Mouse (Mus musculus): ENCODE measurements around the gene Apoa5.

Gene Apoa5

DNA sequence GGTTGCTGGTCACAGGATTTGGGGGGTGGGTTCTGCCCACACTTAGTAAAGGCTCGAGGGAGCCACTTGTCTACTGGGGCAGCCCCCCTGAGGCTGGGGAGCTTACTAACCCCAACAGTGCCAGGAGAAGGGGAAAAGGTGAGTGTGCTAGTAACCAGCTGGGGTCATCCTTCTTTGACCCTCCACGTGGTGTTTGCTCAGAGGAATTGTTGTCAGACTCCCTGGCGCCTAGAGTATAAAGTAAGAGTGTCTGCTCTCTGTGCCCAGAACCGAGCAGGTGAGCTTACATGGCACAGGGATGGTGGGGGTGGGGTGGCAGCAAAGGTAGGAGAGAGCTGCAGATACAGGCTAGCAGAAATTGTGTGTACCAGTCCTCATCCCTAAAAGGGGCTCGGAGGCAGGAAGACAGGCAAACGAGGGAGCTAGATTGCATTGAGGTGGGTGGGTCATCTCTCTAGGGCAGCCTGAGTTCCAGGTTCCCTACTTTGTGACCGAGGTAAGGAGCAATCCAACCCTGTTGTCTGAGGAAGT lies at the start of gene Apoa5:
Gene Apoa5 (plus strand): TSS at position 291 of the 531 bp plus-strand sequence.
- in situ Hi-C loops (cut with MboI, MseI), result no loop called here

DNA sequence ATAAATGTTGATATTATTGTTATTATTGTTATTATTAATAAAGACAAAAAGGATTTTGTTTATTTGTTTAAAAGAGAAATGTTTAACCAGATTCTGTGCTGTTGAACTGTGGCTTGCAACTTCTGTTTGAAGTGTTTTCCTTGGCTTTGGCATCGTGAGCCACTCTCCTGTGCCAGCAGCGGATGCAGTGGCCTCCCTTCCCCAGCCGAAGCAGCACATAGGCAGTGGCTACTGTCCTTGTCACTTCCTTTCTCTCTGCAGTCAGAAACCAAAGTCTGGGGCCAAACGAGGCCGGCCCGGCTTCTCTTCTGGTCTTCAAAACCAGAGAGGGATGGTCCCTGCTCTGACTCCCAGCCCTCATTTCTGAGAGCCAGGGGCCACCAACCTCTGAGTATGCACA lies 45.3 kb upstream of the Apoa5 start:
- in situ Hi-C loops (cut with MboI, MseI), result no loop called here

DNA sequence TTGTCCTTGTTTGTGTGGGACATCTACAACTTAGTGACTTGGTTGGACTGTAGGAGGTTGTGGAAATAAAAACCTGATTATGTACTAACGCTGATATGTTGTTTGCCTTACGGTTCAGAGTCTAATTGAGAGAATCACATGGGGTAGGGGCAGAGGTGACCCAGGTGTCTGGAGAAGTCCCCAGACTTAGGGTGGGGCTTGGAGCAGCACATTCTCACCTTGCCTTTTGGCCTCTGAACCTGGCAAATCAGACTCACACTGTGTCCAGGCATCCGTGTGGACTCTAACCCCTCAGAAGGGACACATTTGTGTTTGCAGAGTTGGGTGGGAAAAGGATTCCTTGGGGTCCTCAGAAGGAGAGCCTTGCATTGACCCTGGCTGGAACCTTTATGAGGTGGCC lies 44.3 kb upstream of the Apoa5 start:
- in situ Hi-C loops (cut with MboI, MseI), result no loop called here

GRCm38 (mm10) chr9:46224945-46225660 lies 43.3 kb upstream of the Apoa5 start:
- in situ Hi-C loops (cut with MboI, MseI), result no loop called here

GRCm38 (mm10) chr9:46227064-46227614 lies 41.3 kb upstream of the Apoa5 start:
- in situ Hi-C loops (cut with MboI, MseI), result no loop called here

GRCm38 (mm10) chr9:46228491-46228890 lies 39.9 kb upstream of the Apoa5 start, which contains the start of gene Apoa1:
Apoa1 (plus strand) TSS chr9:46228580.
- in situ Hi-C loops (cut with MboI, MseI), result no loop called here

DNA sequence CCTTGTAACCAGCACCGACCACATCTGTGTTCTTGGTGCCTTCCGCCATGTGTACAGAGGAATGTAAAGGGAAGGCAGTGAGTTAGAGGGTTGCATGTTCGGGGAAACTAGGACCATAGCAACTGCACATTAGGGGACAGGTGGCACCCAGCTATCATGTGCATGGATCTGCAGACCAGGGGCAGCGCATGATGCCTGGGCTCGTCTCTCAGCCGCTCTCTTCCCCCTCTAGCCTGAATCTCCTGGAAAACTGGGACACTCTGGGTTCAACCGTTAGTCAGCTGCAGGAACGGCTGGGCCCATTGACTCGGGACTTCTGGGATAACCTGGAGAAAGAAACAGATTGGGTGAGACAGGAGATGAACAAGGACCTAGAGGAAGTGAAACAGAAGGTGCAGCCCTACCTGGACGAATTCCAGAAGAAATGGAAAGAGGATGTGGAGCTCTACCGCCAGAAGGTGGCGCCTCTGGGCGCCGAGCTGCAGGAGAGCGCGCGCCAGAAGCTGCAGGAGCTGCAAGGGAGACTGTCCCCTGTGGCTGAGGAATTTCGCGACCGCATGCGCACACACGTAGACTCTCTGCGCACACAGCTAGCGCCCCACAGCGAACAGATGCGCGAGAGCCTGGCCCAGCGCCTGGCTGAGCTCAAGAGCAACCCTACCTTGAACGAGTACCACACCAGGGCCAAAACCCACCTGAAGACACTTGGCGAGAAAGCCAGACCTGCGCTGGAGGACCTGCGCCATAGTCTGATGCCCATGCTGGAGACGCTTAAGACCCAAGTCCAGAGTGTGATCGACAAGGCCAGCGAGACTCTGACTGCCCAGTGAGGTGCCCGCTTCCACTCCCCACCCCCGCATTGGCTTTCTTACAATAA lies 38.6 kb upstream of the Apoa5 start:
- in situ Hi-C loops (cut with MboI, MseI), result no loop called here

DNA sequence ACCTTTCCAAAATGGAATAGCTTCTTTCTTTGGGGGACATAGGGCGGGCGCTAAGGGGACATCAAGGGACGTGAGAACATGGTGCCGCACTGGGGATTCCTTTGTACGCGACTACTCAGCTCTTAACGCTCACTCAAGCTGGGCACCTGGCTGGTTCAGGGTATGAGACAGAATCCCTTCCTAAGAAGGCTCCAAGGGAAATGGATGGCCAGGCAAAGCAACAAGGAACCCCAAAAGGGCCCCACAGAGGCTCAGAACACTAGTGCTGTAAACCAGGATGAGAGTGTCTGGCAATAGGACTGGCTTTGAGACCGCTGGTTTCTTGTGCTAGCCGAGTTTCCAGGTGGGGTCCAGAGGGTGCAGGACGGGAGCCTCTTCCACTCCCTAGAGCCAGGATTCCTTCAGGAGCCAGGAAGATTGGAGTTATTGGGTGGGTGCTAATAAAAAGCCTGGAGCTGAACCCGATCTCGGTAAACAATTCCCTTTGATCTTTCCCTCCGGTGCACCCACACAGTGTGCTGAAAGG lies 37.9 kb upstream of the Apoa5 start:
- in situ Hi-C loops (cut with MboI, MseI), result no loop called here

- in situ Hi-C loops (cut with MboI, MseI), result no loop called here
These were observed 33.2 kb upstream of the Apoa5 start for GRCm38 (mm10) chr9:46235196-46235595.

DNA sequence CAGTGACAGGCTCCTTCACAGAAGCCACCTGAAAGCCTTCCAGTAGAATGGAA lies 33.0 kb upstream of the Apoa5 start, which contains the start of gene Apoc3:
Gene Apoc3 (minus strand): TSS at position 41 of the 53 bp plus-strand sequence.
- in situ Hi-C loops (cut with MboI, MseI), result no loop called here

DNA sequence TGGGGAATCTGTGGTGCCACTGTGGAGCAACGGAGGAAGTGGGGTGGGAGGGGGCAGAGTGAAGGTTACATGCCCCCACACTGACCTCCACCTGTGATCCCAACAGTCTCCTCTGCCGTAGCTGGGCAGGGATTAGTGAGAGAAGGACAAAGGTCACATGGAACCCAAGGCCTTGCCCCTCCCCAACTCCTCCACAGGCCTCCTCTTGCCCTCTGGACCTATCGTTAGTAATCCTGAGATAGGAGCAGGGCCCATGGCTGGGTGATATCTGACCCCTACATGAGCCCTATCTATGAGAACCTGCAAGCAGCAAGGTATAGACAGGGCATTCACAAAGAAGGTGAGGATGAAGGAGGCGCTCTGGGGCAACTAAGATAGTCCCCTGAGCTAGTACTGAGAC lies 32.8 kb upstream of the Apoa5 start:
- in situ Hi-C loops (cut with MboI, MseI), result no loop called here

DNA sequence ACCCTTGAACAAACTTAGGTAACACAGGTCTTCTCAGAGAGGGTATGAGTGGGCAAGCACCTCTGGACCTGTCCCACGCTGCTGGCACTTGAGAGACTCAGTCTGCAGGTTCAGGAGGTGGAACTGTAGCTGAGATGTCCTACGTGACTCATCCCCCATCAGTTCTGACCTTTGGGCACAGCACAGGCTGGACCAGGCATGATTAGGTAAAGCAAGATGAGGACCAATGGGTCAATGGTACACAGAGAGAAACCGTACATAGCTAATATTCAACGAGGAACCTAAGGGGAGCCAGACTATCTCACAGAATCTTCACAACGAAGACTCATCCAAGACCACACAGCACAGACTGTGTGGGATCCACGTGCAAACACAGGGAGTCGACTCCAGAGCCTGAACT lies 29.6 kb upstream of the Apoa5 start:
- in situ Hi-C loops (cut with MboI, MseI), result no loop called here

DNA sequence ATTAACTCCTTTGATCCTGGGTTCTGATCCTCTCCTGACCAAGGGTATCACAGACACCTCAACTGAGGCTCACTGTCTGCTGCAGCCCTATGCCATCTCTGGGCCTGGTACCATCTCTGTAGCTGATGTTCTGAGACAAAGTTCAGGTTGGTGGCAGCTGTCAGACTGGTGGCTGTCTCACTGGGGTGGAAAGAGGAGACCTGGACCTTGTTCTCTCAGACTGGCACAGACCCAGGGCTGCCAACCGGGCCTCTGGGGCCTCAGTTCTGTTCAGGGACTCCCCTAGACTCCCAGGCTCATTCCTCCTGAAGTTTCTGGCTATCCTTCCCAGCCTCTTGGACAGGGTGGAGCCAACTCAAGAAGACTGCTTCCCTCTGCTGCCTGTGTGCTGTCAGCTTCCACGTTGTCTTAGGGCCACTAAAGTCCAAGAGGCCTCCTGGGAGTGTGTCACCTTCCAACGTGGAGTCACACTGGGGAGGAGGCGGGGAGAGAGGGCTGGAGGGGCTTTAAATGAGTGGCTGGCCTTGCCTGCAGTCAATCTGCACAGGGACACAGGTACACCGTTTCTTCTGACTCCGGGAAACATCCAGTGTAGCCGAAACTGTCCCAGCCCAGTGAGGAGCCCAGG lies 27.8 kb upstream of the Apoa5 start, which contains the start of gene Apoa4:
Gene Apoa4 (plus strand): TSS at position 171 of the 628 bp plus-strand sequence.
- in situ Hi-C loops (cut with MboI, MseI), result no loop called here

GRCm38 (mm10) chr9:46241818-46242217 lies 26.6 kb upstream of the Apoa5 start:
- in situ Hi-C loops (cut with MboI, MseI), result no loop called here

GRCm38 (mm10) chr9:46243122-46243521 lies 25.3 kb upstream of the Apoa5 start:
- in situ Hi-C loops (cut with MboI, MseI), result no loop called here

GRCm38 (mm10) chr9:46243584-46243983 lies 24.8 kb upstream of the Apoa5 start:
- in situ Hi-C loops (cut with MboI, MseI), result no loop called here

- in situ Hi-C loops (cut with MboI, MseI), result no loop called here
These were observed 21.6 kb upstream of the Apoa5 start for GRCm38 (mm10) chr9:46246752-46247324.

- in situ Hi-C loops (cut with MboI, MseI), result loop anchor here (5.0 kb wide), 1 partner anchor 264 kb away; no protein-coding TSS in a partner anchor
These were observed 12.3 kb upstream of the Apoa5 start for GRCm38 (mm10) chr9:46256177-46256576.

DNA sequence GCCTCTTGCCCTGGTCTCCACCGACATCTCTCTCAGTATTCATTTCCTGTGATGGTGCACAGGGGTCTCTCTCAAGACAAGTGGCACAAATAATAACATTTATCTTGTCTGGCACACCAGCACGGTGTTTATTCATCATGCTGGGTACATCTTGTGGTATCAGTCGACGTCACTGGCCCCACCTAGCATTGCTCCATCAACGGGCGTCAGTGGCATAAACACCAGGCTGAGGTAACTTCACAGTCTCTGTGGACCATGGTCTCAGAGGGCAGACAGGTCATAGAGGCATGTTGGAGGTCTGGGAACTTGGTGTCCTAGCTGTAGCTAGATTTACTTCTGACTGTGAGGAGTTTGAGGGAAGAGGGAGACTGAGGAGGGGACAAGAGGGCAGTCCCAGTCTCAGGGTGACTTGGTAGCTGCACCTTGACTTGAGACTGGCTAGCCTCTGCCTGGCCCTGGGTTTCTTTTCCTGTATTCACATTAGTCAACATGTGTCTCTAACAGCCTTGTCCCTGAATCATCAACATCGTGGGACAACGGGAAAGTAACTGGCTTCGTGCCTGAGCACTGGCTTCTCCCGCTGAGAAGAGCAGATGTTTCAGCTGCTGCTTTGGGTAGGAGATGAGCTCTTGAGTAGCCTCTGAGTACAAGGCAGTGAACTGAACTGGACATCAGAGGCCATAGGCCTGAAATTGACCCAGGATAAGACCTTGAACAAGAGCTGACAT lies 11.6 kb upstream of the Apoa5 start:
- in situ Hi-C loops (cut with MboI, MseI), result loop anchor here (5.0 kb wide), 1 partner anchor 265 kb away; no protein-coding TSS in a partner anchor

DNA sequence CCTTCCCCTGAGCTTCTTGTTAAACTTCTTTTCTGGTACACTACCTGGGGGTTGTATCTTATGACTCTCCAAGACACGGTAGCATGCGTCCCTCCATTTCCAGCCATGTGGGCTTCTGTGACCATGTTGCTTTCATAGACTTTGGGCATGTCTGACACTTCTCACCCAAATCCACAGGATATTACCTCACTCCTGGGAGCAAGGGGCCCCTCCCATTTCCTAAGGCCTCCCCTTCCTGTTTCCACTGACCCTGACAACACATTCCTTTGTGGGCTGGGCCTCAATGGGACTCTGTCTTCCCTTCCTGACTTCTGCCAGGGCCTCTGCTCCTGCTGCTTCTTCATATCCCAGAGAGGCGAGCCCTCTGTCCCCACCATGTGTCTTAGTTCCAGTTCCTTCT lies 10.9 kb upstream of the Apoa5 start:
- in situ Hi-C loops (cut with MboI, MseI), result loop anchor here (5.0 kb wide), 1 partner anchor 265 kb away; no protein-coding TSS in a partner anchor

- in situ Hi-C loops (cut with MboI, MseI), result loop anchor here (5.0 kb wide), 1 partner anchor 267 kb away; no protein-coding TSS in a partner anchor
These were observed 9.3 kb upstream of the Apoa5 start for GRCm38 (mm10) chr9:46259111-46259510.
